Comparison of ENCODE assay signal across 22 mouse cellular contexts in genomic region chr4:150470674-150471328, GRCm38 (mm10).
"Had no signal": no experiment of that assay in that cellular context is flagged by ENCODE, and none has a peak within 500 bp of the region (broad histone marks: within the 10 kb centered on the region; RNA-seq: fewer than 3 reads in every experiment).

No protein-coding gene starts in this region.

- H3K4me3 ChIP-seq: layer of hippocampus, adult 2 months; limb, embryonic 10.5 days; limb, embryonic 13.5 days; midbrain, embryonic 10.5 days; midbrain, embryonic 13.5 days; myocyte; neural tube, embryonic 13.5 days had no signal

- H3K27ac ChIP-seq: kidney, postnatal 0 days; layer of hippocampus, adult 2 months; limb, embryonic 10.5 days; limb, embryonic 13.5 days; midbrain, embryonic 10.5 days; midbrain, embryonic 13.5 days; neural tube, embryonic 13.5 days had no signal

- H3K27me3 ChIP-seq: limb, embryonic 13.5 days; neural tube, embryonic 13.5 days had no signal

- ATAC-seq: inflammation-experienced regulatory T-cells, adult 6 months; intestine, embryonic 16.5 days; midbrain, embryonic 13.5 days; midbrain, embryonic 16.5 days had no signal

- H3K4me2 ChIP-seq: limb, embryonic 13.5 days; midbrain, embryonic 13.5 days; neural tube, embryonic 13.5 days had no signal

- H3K9ac ChIP-seq: limb, embryonic 13.5 days; midbrain, embryonic 13.5 days; neural tube, embryonic 13.5 days had no signal

- H3K9me3 ChIP-seq: limb, embryonic 10.5 days; limb, embryonic 13.5 days; midbrain, embryonic 10.5 days; midbrain, embryonic 13.5 days; neural tube, embryonic 13.5 days had no signal

- DNase-seq: kidney, adult 18-20 months; kidney, adult 9 months; kidney, postnatal 25 days; layer of hippocampus, adult 9-11 months; lung, adult 2 months; lung, postnatal 14 days; lung, postnatal 4 days; retina, postnatal 1 day; right cerebral cortex, postnatal 25 days; spleen, adult 18-20 months; thymus, postnatal 25 days had no signal
